Mouse (Mus musculus) gastrocnemius, adult 2 months (tissue): ENCODE data around the gene 1700013F07Rik. TPM values are rescaled to one million over a fixed set of nuclear protein-coding genes. Genes with fewer than 3 reads are reported as not detected.
A peak's percentile ranks its signal among the peaks of the same experiment; 100 is the strongest.
"Not testable (repeated sequence)": the region's sequence is repeated elsewhere in the genome, so short reads cannot be mapped to it uniquely, and the experiment has no call there.

Experiments
- DNase-seq: peaks from one replicate; pipeline ENCODE4 v3.0.0; 2022
- H3K27ac ChIP-seq: fragments of 200-600 bp; 2 replicates; pipeline ENCODE4 v1.8.1; 2022; ENCODE audit warnings: mild to moderate bottlenecking
- H3K4me3 ChIP-seq: fragments of 200-600 bp; 2 replicates; pipeline ENCODE4 v1.8.1; 2022; ENCODE audit warnings: mild to moderate bottlenecking, moderate library complexity
- CTCF ChIP-seq: fragments of 200-600 bp; IDR thresholded peaks from 2 replicates; pipeline ENCODE4 v1.8.1; 2022; ENCODE audit warnings: antibody characterized with exemption, mild to moderate bottlenecking, moderate library complexity
- intact Hi-C: fragments of 180-260 bp; cut with DNase I; formaldehyde crosslinking; loops from one replicate; pipeline ENCODE4 v1.15.1; 2025
- long read RNA-seq, 2 experiments: library from polyadenylated mRNA; stranded (forward); transcript quantifications; one replicate each; pipeline ENCODE4 v2.0.0; 2021
- total RNA-seq, 2 experiments: library from RNA; stranded (reverse); gene quantifications; 2 replicates each; pipeline ENCODE4 v1.2.3; 2021

Gene 1700013F07Rik
- total RNA-seq, result not detected
- long read RNA-seq, experiment 1, result 0 reads
- long read RNA-seq, experiment 2, result 0 reads

DNA sequence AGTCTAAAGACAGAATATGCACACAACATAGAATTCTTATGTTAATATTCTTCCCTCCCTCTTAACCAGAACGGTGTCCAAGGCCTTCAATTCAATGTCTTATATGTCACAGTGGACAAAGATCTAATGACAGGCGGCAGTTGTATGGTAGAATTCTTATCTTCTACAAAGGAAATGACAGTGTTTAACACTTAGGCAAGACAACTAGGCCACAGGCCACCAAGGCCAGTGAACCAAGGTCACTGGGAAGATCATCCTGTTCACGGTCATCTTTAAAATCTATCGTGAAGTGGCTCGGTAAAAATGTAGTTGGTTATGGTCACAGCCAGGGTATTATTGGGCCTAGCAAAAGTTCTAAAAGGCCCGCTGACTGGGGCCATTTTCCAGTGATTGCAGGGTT, at the start of gene 1700013F07Rik:
1700013F07Rik (plus strand) TSS at position 200 of the 400 bp plus-strand sequence.
- DNase-seq, result no peak
- no peak for TF ChIP-seq CTCF
- H3K4me3 ChIP-seq, result no peak within 1 kb of the TSS
- intact Hi-C loops, result no loop called here
- H3K27ac ChIP-seq, result no peak within 1 kb of the TSS

DNA sequence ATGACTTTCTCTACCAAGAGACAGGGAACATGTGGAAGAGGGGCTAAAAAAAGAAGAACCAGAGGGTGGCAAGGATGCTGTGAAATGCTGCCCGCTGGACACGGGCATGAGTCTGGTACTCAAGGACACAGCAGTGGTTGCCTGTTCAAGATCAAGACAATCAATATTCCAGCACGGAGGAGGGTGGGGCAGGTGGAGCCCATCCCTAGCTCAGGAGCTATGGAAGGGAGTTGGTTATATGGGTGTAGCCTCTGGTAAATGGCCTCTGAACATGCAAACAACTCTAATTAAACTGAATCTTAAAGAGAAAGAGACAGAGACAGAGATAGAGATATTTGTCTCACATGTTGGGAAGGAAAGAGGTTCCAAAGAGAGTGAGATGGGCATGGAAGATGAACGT, 49.2 kb upstream of the 1700013F07Rik start:
- intact Hi-C loops, result no loop called here
- TF ChIP-seq CTCF, result no peak
- DNase-seq, result no peak
- Histone ChIP-seq H3K27ac (no peak overlapping the region), H3K4me3 (no peak overlapping the region)

DNA sequence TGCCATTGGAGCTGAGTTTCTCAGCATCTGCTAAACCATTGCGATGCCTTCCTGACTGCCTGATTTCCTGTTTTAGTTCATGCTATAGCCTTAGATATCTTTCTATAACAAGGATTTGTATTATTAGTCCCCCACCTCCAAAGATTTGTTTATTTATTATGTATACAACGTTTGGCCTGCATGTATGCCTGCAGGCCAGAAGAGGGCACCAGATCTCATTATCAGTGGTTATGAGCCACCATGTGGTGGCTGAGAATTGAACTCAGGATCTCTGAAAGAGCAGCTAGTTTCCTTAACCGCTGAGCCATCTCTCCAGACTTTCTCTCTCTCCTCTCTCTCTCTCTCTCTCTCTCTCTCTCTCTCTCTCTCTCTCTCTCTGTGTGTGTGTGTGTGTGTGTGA, 44.0 kb upstream of the 1700013F07Rik start:
- peak; percentile 49 for TF ChIP-seq CTCF
- Histone ChIP-seq H3K27ac (no peak overlapping the region), H3K4me3 (no peak overlapping the region)
- no peak for DNase-seq
- intact Hi-C loops, result no loop called here

DNA sequence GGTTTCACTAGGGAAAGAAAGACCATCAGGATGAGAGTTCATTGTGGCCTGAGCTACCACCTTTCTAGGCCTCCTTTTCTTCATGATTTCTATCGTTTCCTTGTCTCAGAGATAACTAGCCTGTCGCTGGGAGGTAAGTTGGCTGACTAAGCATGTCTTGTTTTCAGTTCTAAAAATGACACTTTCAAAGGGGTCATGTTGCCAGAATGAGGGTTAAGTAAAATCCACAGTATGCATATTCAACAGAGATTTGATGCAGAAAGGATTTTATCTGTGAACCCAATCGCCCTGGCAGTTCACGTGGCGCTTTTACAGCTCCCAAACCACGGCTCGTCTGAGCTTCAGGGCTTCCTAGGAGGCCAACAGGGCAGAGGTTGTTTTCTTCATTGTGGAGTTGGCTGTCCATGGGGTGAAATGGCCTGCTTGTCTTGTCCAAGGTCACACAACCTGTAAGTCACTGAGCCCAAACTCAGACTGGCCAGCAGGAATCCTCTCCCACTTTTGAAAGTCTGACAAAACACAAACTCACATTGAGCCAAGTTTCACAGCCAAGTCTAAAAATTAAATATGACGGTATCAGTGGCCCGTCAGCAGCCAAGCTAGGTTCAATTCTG, 39.0 kb upstream of the 1700013F07Rik start:
- no peak for TF ChIP-seq CTCF
- peak; percentile 18 for DNase-seq
- Histone ChIP-seq H3K27ac (peak overlapping the region; percentile 68), H3K4me3 (no peak overlapping the region)
- intact Hi-C loops, result no loop called here

DNA sequence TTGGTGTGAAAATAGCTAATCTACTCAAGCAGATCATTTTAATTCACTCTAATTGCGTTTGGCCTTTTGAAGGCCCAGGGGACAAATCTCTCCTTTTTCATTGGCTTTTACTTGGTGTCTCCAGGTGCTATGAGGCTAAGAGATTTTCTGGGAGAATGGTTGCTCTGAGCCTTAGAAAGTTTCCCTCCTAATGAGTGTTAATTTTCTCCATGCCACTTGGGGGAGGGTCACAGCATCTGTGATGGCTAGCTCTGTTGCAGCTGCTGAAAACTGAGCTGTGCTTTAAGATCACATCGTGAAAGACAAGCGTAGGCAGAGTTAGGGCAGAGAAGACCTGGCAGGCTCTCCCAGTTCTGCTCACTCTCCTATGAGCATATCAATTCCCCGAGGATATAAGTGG, 38.5 kb upstream of the 1700013F07Rik start:
- TF ChIP-seq CTCF, result no peak
- Histone ChIP-seq H3K4me3 (peak overlapping the region; percentile 31), H3K27ac (peak overlapping the region; percentile 68)
- peak; percentile 42 for DNase-seq
- intact Hi-C loops, result no loop called here

DNA sequence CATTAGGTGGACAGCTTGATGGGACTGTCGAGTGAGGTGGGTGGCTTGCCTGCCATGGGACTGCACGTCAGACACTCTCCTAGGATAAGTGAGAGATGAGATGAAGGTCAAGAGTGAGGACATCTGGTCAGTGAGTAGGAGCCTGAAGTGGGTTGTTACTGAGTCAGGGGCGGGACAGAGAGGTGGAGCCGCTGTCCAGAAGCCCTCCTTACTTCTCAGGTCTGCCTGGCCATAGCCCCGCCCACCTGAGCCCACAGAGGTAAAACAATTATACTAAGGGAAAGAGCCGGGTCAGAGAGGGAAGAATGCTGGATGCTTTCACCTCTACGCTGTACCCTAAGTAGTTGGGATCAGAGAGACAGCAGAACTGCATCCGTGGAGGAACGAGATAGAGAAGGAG, 36.3 kb upstream of the 1700013F07Rik start:
- Histone ChIP-seq H3K4me3 (no peak overlapping the region), H3K27ac (no peak overlapping the region)
- intact Hi-C loops, result no loop called here
- DNase-seq, result no peak
- no peak for TF ChIP-seq CTCF

DNA sequence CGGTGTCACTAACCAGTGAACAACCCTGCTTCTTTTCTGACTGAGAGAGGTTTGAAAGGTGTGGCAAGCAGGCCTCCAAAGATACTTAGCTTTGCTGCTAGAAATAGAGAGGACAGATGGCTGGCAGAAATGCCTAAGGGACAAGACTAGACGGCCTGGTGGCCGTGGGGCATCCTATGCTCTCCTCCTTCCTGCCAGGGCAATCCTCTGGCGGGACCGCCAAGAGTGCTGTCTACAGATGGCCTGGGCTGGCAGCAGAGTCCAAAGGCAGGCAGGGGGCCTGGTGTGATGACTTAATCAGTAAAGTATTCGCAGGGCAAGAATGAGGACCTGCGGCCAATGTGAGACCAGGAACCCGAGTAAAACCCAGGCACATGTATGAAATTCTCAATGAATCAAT, 34.1 kb upstream of the 1700013F07Rik start:
- Histone ChIP-seq H3K4me3 (no peak overlapping the region), H3K27ac (no peak overlapping the region)
- intact Hi-C loops, result no loop called here
- peak; percentile 22 for DNase-seq
- TF ChIP-seq CTCF, result no peak

DNA sequence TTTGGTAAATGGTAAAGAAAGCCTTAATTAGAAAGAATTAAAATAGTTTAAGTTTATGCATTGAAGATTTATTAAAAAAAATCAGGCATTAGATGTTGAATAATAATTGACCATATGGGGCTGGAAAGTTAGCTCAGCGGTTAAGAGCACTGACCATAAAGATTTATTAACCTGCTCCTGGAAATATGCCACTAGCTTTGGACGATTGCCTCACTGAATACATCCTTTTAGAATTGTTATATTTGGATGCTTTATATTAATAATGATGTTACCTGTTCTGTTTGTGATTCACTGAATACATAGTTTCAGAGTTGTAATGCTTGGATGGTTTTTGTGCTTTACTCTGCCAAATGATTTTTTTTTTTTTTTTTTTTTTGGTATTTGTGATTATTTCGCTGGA, 32.5 kb upstream of the 1700013F07Rik start:
- DNase-seq, H3K27ac ChIP-seq, intact Hi-C loops, H3K4me3 ChIP-seq: not testable (repeated sequence)

DNA sequence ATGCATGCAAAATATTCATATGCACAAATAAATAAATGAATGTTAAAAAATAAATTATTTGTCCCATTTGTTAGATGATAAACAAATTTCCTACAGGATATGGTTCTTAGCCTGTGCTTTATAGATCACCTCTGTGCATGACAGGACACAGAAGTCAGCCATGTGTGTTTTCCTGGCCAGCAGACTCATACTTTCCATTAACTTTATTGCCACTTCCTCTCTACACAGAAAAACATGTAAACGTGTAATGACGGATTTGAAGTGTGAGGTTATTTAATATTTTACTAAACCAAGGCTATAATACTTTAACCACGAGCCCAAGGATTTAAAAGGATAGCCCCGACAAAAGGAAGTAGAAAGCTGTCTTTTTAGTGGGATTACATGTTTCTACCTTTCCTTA, 30.0 kb upstream of the 1700013F07Rik start:
- DNase-seq, result no peak
- no peak overlapping the region for H3K4me3 ChIP-seq
- no peak overlapping the region for H3K27ac ChIP-seq
- no peak for TF ChIP-seq CTCF
- intact Hi-C loops, result no loop called here

DNA sequence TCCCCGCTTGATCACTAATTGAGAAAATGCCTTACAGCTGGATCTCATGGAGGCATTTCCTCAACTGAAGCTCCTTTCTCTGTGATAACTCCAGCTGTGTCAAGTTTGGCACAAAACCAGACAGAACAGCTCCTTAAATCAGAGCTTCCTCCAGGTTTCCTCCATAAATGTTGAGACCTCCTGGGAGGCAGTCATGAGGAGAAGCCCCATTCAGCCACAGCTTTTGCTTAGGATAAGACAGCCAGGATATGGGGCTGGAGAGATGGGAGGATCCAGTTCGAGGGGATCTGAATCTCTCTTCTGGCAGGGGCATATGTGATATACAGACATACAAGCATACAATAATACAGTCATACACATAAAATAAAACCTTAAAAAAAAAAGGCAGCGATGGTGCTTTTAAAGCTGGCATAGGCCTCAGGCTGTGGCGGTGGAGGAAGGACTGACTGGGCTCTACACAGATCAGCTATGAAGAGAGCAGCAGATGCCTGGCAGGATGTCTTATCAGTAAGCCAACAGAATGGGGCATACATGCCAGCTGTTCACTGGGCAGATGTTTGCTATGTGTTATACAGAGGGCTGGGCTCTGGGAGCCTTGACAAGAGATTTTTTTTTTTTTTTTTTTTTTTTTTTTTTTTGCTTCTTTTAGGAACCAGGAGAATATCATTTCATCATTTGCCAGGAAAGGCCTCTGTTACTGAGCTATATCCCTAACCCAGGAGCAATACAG, 25.0 kb upstream of the 1700013F07Rik start:
- no peak overlapping the region for H3K4me3 ChIP-seq
- intact Hi-C loops, result no loop called here
- H3K27ac ChIP-seq, result no peak overlapping the region
- no peak for TF ChIP-seq CTCF
- no peak for DNase-seq

DNA sequence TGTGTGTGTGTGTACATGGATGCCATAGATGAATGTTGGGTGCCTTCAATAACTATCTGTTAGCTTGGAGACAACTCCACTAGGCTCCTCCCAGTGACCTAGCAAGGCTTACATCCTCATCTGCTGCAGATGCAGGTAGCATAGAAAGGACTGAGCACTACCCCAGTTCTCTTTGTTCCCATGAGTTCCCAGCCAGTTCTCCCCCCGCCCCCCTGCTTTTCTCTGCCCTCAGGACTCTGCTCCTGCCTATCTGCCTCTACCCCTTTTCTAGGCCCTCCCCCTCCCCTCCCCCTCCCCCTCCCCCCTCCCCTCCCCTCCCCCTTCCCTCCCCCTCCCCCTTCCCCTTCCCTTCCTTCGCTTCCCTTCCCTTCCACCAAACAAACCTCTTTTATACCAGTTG, 23.8 kb upstream of the 1700013F07Rik start:
- TF ChIP-seq CTCF, result no peak
- intact Hi-C loops, result no loop called here
- no peak for DNase-seq

DNA sequence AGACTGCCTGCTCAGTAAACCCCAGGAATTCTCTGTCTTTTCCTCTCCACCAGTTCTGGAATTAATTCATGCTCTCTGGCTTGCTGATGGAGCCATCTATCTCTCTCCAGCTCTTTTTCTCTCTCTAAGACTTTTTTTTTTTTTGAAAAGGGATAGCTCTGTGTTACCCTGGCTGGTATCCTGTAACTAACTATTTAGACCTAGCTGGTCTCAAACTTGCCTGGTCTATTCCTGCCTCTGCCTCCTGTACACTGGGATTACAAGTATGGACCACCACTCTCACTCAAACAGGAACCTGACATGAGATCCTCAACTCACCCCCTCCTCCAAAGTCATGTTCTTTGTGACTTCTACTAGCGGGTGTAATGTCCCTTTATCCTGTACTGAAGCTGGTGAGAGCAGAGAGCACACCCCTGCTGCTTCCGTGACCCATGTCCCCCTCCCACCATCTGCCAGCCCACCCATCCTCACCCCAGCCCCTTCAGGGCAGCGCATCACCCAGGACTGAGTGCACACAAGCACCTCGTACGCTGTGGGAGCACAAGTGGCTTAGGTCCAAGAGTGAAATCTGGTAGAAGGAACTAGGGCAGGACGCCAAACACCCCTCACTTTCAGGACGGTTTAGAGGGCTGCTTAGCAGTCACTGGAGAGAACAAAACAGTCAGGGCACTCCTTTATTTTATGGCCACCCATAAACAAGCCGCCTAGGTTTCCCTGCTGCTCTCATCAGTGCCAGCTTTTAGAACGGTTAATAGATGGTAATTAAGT, 23.1 kb upstream of the 1700013F07Rik start:
- no peak for TF ChIP-seq CTCF
- no peak for DNase-seq
- Histone ChIP-seq H3K27ac (no peak overlapping the region), H3K4me3 (no peak overlapping the region)
- intact Hi-C loops, result no loop called here

More for the DNA sequence above, 23.8 kb upstream of the 1700013F07Rik start:
- no peak overlapping the region for H3K4me3 ChIP-seq
- H3K27ac ChIP-seq, result no peak overlapping the region

DNA sequence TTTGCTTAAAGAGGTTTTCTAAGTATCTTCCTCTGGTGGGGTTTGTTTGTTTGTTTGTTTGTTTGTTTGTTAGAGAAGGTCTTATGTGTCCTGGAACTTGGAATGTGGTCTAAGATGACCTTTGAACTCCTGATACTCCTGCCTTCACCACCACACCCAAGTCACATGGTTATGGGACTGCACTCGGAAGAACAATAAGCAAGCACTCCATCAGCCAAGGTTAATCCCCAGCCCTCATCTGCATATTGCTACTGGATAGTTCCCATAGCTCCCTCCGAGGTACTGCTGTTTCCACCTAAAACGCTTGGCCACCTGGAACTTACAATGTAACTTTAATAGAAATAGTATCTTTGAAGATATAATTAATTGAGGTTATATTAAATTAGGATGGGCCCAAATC, 20.5 kb upstream of the 1700013F07Rik start:
- intact Hi-C loops, result no loop called here
- Histone ChIP-seq H3K27ac (no peak overlapping the region), H3K4me3 (no peak overlapping the region)
- DNase-seq, result no peak
- no peak for TF ChIP-seq CTCF
